Mouse (Mus musculus) heart, postnatal 0 days (tissue): ENCODE data around the gene Pck2.

ENCODE experiments used
- CTCF ChIP-seq: IDR thresholded peaks from 2 replicates; pipeline ENCODE4 v1.5.1; 2016; ENCODE audit warnings: antibody characterized with exemption, control low read depth, low read depth
- EP300 ChIP-seq: IDR thresholded peaks from 2 replicates; pipeline ENCODE4 v1.6.1; 2016; ENCODE audit warnings: antibody characterized with exemption, low read depth

DNA sequence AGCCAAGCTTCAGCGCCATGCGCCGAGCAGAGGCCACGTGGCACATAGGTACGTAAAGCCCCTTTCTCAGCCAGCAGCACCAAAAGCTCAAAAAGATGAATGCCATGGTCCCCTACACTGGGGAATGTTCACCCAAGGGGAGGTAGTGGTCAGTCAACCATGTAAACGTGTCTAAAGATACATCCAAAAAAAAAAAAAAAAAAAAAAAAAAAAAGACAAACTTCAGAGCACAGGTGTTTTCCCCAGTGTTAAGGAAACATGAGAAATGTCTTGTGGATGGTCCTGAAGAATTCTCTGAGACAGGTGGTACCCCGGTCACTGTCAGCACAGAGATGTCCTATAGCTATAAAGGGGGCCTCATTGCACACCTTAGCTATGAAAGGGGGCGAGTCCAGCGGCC is 34.5 kb upstream of the Pck2 start:
- TF ChIP-seq EP300 (no peak), CTCF (no peak)
